Mouse (Mus musculus) liver, embryonic 14.5 days (tissue): ENCODE results near the gene Ddx6. TPM values are rescaled to one million over a fixed set of nuclear protein-coding genes. Genes with fewer than 3 reads are reported as not detected.

Experiments used
- ATAC-seq: fragments of 200-750 bp; cut with Nextera tagmentation; 2 replicates; pipeline ENCODE4 v1.8.0; 2017; ENCODE audit warnings: moderate number of reproducible peaks, mild to moderate bottlenecking, moderate library complexity; ENCODE audit not compliant: insufficient read depth
- DNase-seq, 3 experiments: peaks; one replicate each; pipeline ENCODE4 v3.0.0-alpha.2; 2012 to 2013; ENCODE audit warnings: low read depth in 3 of 3, low spot score in 3 of 3
- H3K27ac ChIP-seq: fragments of 300-500 bp; sonication (generic); 2 replicates; pipeline ENCODE4 v1.5.1; 2014; ENCODE audit warnings: moderate library complexity, mild to moderate bottlenecking, control low read depth, inconsistent platforms
- H3K27me3 ChIP-seq: fragments of 300-500 bp; sonication (generic); 2 replicates; pipeline ENCODE4 v1.6.1; 2014; ENCODE audit warnings: mild to moderate bottlenecking, low read length, moderate library complexity; ENCODE audit not compliant: control insufficient read depth, insufficient read depth
- H3K36me3 ChIP-seq: fragments of 300-500 bp; sonication (generic); replicated peaks from 2 replicates; pipeline ENCODE4 v1.6.1; 2014; ENCODE audit warnings: low read depth; ENCODE audit not compliant: control insufficient read depth, insufficient read depth
- H3K4me1 ChIP-seq, 2 experiments: fragments of 200-500 bp in 1 of 2; fragments of 300-500 bp in 1 of 2; sonication (generic) in 1 of 2; replicated peaks; 2 replicates each; pipeline ENCODE4 v1.6.1; 2012 to 2014; ENCODE audit warnings: antibody characterized with exemption in 1 of 2, inconsistent platforms in 1 of 2, low read length in 1 of 2; ENCODE audit not compliant: control insufficient read depth in 2 of 2, insufficient read depth in 2 of 2
- H3K4me2 ChIP-seq: fragments of 300-500 bp; sonication (generic); 2 replicates; pipeline ENCODE4 v1.6.1; 2014; ENCODE audit warnings: low read depth, mild to moderate bottlenecking, control low read depth, moderate library complexity
- H3K4me3 ChIP-seq, 2 experiments: fragments of 200-500 bp in 1 of 2; fragments of 300-500 bp in 1 of 2; sonication (generic) in 1 of 2; 2 replicates each; pipeline ENCODE4 v1.5.1; 2012 to 2014; ENCODE audit warnings: low read depth in 2 of 2, low read length in 2 of 2, mild to moderate bottlenecking in 2 of 2, control low read depth in 1 of 2, inconsistent platforms in 1 of 2, moderate library complexity in 1 of 2; ENCODE audit not compliant: insufficient read depth in 1 of 2
- H3K9ac ChIP-seq: fragments of 300-500 bp; sonication (generic); replicated peaks from 2 replicates; pipeline ENCODE4 v1.6.1; 2014; ENCODE audit warnings: mild to moderate bottlenecking, control low read depth, moderate library complexity
- H3K9me3 ChIP-seq: fragments of 300-500 bp; sonication (generic); 2 replicates; pipeline ENCODE4 v1.6.1; 2016; ENCODE audit warnings: low read length, mixed read lengths; ENCODE audit not compliant: control insufficient read depth
- CTCF ChIP-seq: IDR thresholded peaks from 2 replicates; pipeline ENCODE4 v1.5.1; 2016; ENCODE audit warnings: antibody characterized with exemption, low read depth, control low read depth
- EP300 ChIP-seq: IDR thresholded peaks from 2 replicates; pipeline ENCODE4 v1.6.1; 2016; ENCODE audit warnings: antibody characterized with exemption, low read depth
- WGBS: fragments of 180-500 bp; shearing (Covaris S2); extraction: QIAGEN DNeasy Blood & Tissue Kit; methylation state at CpG from one replicate; pipeline ENCODE4 v1.1.7; 2014; ENCODE audit not compliant: insufficient replicate concordance; 5-methylcytosine and 5-hydroxymethylcytosine counted together
- polyA plus RNA-seq, 2 experiments: library from polyadenylated mRNA; depleted of rRNA in 1 of 2; stranded (reverse) in 1 of 2; unstranded in 1 of 2; fragments of >200 nt; fragmentation: Nextera tagmentation in 1 of 2; extraction: Ambion mirVana in 1 of 2; gene quantifications; 2 replicates each; pipeline versions ENCODE4 v1.2.1 to v1.2.3; 2012 to 2014

The Ddx6 gene
- polyA plus RNA-seq, 2 experiments, result 4.4 to 9.4 TPM

GRCm38 (mm10) chr9:44579392-44579791 is 25.3 kb upstream of the Ddx6 start:
- ATAC-seq, result peak; percentile 60; the same call in 1 of the 2 replicates
- peak overlapping the region; percentile 64 for H3K9ac ChIP-seq

GRCm38 (mm10) chr9:44580085-44580484 is 24.6 kb upstream of the Ddx6 start:
- H3K9me3 ChIP-seq, result no peaks in the 10 kb centered on the region; the same call in 1 of the 2 replicates
- peaks cover 24 to 25% of the 10 kb centered on the region in 2 experiments for H3K4me1 ChIP-seq
- H3K4me2 ChIP-seq, result peak overlapping the region; percentile 77
- H3K27ac ChIP-seq, result peak overlapping the region; percentile 93
- H3K9ac ChIP-seq, result peak overlapping the region; percentile 64
- H3K27me3 ChIP-seq, result no peaks in the 10 kb centered on the region
- ATAC-seq (peak; percentile 95), DNase-seq (peak; percentile 52 to 79 (median 56))
- peak overlapping the region in 1 of 2 experiments; percentile 32; a peak in 2 of 4 replicates for H3K4me3 ChIP-seq
- 18% methylated on average over 5 of the region's 5 CpGs for WGBS
- TF ChIP-seq EP300, result peak; percentile 85
- TF ChIP-seq CTCF, result no peak
- H3K36me3 ChIP-seq, result no peaks in the 10 kb centered on the region

More at GRCm38 (mm10) chr9:44579392-44579791, 25.3 kb upstream of the Ddx6 start:
- H3K4me3 ChIP-seq, result peak overlapping the region; percentile 41 to 45
- peaks cover 24 to 25% of the 10 kb centered on the region in 2 experiments for H3K4me1 ChIP-seq
- no peaks in the 10 kb centered on the region for H3K36me3 ChIP-seq
- TF ChIP-seq EP300 (no peak), CTCF (no peak)
- H3K9me3 ChIP-seq, result no peaks in the 10 kb centered on the region; the same call in 1 of the 2 replicates
- no peaks in the 10 kb centered on the region for H3K27me3 ChIP-seq
- WGBS, result 3% methylated on average over 6 of the region's 6 CpGs
- peak in 2 of 3 experiments; percentile 51 to 78 for DNase-seq
- peak overlapping the region; percentile 77 for H3K4me2 ChIP-seq
- H3K27ac ChIP-seq, result peak overlapping the region; percentile 93

GRCm38 (mm10) chr9:44581423-44581822 is 23.3 kb upstream of the Ddx6 start:
- no peak overlapping the region for H3K9ac ChIP-seq
- no peak overlapping the region for H3K4me3 ChIP-seq
- no peak for TF ChIP-seq EP300
- TF ChIP-seq CTCF, result no peak
- ATAC-seq (no peak), DNase-seq (no peak)
- H3K4me2 ChIP-seq, result no peak overlapping the region
- no peak overlapping the region for H3K27ac ChIP-seq
- H3K4me1 ChIP-seq, result peaks cover 24 to 25% of the 10 kb centered on the region in 2 experiments
- no peaks in the 10 kb centered on the region for H3K36me3 ChIP-seq
- H3K27me3 ChIP-seq, result no peaks in the 10 kb centered on the region
- 60% methylated on average over 3 of the region's 3 CpGs for WGBS
- H3K9me3 ChIP-seq, result no peaks in the 10 kb centered on the region; the same call in 1 of the 2 replicates

- Histone ChIP-seq H3K4me1 (peaks cover 26 to 28% of the 10 kb centered on the region in 2 experiments), H3K9ac (no peak overlapping the region), H3K9me3 (no peaks in the 10 kb centered on the region; the same call in 1 of the 2 replicates), H3K36me3 (no peaks in the 10 kb centered on the region), H3K4me3 (no peak overlapping the region), H3K27me3 (no peaks in the 10 kb centered on the region), H3K27ac (no peak overlapping the region), H3K4me2 (peak overlapping the region; percentile 31; the same call in 1 of the 2 replicates)
- TF ChIP-seq CTCF (no peak), EP300 (no peak)
- DNase-seq (no peak), ATAC-seq (no peak)
- 33% methylated on average over 16 of the region's 16 CpGs for WGBS
Measured at GRCm38 (mm10) chr9:44582390-44582789, 22.3 kb upstream of the Ddx6 start.

GRCm38 (mm10) chr9:44586640-44587261 is 17.9 kb upstream of the Ddx6 start:
- no peak overlapping the region for H3K4me3 ChIP-seq
- H3K27ac ChIP-seq, result no peak overlapping the region
- H3K4me2 ChIP-seq, result no peak overlapping the region
- no peaks in the 10 kb centered on the region; the same call in 1 of the 2 replicates for H3K9me3 ChIP-seq
- H3K27me3 ChIP-seq, result no peaks in the 10 kb centered on the region
- no peak for DNase-seq
- 73% methylated on average over 8 of the region's 8 CpGs for WGBS
- H3K9ac ChIP-seq, result no peak overlapping the region
- no peak for TF ChIP-seq CTCF
- no peak for TF ChIP-seq EP300
- no peaks in the 10 kb centered on the region for H3K36me3 ChIP-seq
- ATAC-seq, result 0 out of 2 replicates have a peak, but pooled peaks have one; percentile 23
- peaks cover 22 to 26% of the 10 kb centered on the region in 2 experiments for H3K4me1 ChIP-seq
